Mouse (Mus musculus): ENCODE data around the gene Got1.

The Got1 gene

DNA sequence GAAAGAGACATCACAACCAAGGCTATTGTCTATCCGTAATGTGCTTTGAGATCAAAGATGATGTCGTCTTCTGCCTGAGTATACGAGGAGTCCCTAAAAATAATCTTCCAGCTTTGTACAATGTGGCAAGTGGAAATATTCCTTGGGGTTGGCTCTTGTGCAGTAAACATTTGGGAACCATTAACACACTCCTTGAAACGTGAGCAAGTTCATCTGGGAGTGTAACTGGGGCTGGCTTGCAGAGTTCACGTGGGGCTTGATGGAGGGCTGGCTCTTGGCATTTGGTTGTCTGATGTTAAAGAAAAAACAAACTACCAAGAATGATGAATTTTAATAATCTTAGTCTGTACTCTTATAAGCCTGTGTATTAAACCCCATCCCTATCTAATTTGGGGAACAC is 45.0 kb downstream of the Got1 start:
- DNase-seq (ENCODE audit: low spot score): no peak

DNA sequence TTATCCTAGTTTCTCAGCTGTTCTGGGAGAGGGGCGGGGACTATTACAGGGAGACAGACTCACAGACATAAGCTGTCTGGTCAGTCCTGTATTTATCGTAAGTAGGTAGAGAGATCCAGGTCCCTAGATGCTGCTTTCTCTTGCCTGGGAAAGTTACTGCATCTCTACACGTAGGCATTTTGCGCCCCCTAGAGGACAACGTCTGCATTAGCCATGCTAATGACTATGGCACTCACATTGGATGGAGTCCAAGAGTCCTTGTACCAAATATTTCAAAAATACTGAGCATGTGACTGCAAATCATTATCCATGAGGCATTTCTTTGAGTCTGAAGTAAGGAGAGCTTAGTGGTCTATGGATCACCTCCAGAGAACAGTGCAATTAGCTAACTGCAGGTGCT is 45.5 kb downstream of the Got1 start:
- peak; percentile 40 for DNase-seq (ENCODE audit: low spot score)

DNA sequence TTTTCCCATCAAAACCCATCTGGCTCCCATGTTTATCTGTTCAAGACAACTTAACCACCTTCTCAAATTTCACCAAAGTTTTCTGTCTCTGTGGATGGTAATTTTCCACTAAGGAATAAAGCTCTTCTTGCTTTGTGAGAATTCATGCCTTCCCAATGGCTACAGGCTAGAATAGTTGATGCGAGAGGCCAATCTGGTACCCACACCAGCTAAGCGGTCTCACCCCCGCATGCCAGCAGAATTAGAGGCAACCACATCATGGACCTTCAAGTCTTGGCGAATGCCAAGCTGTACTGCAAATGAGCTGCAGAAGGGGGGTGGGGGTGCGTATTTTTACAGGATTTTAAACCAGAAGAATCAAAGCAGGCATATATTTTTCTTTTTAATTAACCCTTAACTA is 47.0 kb downstream of the Got1 start:
- DNase-seq (ENCODE audit: low spot score): no peak

DNA sequence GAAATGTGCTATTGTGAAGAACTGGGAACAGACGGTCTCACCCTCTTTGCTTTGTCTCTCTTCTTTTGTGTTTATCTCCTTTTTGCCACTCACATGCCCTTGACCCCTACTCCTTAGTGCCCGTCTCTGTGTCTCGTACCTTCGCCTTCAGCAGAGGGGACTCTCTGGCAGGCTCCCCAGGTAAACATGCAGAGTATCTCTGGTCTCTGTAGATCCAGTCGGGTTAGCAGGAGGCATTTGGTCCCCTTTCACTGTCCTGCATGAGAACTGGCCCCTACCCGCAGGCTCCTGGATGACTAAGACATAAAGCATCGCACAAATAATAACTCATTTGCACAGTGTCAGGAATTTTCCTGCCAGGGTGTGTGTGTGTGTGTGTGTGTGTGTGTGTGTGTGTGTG is 48.3 kb downstream of the Got1 start:
- DNase-seq (ENCODE audit: low spot score): no peak

DNA sequence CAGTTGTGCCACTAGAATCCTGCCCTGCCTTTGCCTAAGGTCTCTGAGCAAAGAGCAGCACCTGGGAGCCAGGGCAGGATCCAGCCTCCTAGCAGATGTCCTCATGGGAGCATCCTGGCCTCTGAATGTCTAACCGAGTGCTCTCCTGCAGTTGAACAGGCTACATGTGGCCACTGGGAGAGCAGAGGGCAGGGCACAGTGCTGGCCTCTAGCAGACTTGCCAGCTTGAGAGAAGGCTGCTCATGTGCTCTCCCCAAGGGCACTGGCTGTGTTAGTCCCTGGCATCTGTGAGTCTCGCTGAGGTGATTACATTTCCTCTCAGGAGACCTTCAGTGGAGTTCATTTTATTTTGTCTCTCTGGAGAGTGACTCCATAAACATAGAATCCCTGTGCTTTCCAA is 48.8 kb downstream of the Got1 start:
- no peak for DNase-seq (ENCODE audit: low spot score)

DNA sequence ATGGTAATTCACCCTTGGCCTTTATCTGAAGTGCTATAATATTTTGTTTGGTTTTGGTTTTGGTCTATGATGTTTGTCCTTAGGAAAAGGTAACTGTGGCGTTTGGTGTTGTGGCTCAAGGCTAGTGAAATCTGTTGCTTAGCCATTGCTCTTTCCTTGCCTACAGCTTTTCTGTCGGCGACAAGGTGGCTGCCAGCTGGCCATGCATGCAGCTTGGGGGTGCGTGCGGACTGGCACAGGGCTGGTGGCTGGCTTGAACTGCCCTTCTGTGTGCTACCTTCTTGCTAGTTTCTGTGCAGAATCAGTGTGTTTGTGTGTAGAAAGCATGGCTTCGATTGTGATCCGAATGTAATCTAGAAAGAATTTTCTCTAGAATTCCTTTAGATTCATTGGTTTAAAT is 51.6 kb downstream of the Got1 start:
- no peak for DNase-seq (ENCODE audit: low spot score)

DNA sequence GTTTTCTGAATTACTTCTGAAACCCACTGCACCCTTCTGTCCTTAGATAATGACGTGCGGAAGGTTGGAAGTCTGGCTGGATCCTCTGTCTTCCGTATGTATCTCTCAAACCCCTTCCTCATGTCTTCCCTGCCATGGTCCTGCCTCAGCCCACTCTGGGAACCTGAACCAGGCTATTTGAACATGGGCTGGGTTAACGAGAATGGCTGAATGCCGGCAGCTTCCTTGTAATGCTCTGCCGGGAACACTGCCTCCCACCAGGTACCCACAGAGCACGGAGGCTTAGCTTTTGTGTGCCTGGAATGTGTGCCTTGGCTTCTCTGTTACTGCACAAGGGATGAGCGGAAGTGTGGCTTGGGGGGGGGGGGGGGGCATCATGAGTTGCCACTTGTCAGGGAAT is 52.1 kb downstream of the Got1 start:
- DNase-seq (ENCODE audit: low spot score): no peak

DNA sequence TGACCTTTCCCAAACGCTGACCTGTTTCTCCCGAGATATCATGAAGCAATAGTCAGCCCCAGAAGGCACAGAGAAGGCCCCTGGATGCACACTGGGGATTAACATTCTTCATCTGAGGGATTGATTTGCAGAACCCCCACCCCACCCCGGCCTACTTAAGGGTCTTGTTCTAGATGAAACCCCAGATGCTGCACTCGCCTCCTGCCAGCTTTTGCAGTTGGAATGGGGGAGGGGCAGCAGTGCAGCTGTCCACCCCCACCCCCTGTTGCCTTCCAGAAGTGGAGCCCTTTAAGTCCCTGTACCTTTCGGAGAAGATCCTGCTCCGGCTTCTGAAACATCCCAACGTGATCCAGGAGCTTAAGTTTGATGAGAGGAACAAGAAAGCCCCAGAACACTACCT is 55.1 kb downstream of the Got1 start:
- DNase-seq (ENCODE audit: low spot score): no peak

DNA sequence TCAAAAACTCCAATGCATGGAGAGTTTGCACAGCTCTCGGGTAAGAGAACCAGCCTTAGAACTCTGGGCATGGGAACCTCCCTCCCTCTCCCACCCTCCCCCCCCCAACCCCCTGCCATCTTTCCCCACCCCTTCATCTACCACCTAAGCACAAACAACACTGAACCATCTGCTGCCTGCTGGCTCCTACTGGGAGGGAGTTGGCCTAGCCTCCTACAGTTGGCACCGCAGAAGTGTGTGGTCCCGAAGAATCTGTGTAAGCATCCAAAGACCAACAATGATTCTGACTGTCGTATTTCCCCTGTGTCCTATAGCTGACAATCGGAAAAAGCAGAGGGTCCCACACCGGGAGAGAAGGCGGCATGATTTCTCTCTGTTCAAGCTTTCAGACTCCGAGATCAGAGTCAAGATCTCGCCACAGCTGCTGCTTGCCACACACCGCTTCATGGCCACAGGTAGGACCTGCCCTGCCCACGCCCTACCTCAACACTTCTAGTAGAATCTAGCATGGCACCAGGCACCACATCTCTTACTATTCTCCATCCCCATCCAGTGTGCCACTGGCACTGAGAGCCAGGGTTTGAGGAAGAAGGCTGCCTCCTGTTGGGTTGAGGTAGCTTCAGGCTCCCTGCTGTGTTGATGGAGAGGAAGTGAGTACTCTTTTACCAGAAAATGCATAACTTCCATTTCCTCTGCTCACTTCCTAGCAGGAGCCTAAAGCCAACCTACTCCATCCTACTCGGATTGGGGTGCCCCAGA is 56.3 kb downstream of the Got1 start:
- no peak for DNase-seq (ENCODE audit: low spot score)

DNA sequence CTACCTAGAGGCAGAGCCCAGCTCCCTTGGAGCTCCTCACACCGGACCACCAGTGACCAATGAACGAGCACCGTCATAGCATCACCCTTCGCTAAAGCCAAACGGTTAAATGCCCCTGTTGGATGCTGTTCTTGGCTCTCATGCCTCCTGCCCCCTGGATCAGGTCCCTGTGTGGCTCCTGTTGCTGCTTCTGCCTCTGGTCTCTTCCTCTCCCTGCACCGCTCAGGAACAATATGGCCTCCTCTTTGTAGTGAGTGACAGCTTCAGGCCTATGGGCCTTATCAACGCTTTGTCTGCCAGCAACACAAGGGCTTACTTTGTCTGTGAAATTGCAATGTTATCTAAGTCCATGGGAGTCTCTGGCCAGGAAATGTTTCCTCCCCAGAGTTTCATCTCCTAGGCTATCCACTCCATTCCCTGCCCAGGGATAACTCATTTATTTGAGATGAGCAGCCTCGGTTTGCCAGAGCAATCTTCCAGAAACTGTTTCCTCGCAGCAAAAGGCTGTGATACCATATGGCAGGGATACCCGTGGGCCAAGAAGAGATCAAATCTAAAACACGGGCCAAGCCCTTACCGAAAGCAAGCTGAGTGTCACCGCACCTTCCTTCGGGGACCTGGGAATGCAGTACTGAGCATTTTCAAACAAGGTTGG is 58.7 kb downstream of the Got1 start:
- DNase-seq (ENCODE audit: low spot score): no peak

DNA sequence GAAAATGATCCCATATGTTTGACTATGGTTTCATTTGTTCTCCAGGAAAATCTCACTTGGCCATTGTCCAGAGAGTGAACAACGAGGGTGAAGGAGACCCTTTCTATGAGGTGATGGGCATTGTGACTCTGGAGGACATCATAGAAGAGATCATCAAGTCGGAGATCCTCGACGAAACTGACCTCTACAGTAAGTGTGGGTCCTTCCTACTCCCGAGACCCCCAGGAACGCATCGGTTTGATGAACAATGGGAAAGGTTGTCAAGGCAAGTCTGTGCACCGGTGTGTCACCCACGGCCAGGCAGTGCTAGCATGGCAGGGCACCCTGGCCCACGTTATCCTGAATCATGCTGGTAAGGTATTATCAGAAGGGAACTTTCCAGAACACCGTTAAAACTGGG is 59.3 kb downstream of the Got1 start:
- no peak for DNase-seq (ENCODE audit: low spot score)

DNA sequence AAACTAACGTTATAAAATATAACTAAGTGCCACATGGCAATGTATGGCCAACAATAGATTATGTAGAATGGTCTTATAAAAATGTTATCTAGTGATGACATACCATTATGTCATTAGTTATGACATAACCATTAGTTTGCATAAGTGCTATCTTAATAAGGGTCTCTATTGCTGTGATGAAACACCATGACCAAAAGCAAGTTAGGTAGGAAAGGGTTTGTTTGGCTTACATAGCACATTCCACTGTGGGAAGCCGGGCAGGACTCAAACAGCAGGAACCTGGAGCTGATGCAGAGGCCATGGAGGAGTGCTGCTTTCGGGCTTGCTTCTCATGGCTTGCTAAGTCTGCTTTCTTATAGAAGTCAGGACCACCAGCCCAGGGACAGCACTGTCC is 60.1 kb downstream of the Got1 start:
- no peak for DNase-seq (ENCODE audit: low spot score)

DNA sequence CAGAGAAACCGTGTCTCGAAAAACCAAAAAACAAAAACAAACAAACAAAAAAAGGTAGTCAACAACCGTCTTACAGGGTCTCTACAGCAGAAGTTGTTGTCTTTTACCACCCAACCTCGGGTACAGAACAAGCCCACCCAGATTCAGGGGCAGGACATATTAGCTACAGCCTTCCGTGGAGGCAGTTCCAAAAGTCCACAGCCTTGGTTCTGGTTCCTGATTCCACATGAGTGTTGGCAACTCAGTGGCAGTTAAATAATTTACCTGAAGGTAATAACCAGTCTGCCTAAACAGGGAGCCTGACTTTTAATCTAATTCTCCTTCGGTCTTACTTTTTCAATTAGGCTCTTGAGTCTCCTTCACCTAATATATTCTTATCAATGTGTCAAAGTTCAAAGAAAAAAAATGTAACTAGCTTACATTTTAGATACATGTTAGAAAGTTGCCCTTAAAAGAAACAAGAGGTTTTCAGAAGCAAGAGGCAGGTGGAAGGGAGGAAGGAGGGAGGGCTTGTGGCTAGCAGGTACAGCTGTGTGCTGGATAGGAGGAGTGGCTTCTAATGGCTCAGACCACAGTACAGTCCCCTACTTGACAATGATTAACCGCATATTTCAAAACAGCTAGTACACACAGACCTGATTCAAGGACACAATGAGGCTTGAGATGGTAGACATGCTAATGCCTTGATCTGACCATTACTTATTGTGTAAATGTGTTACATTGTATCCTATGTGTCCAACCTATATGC is 60.7 kb downstream of the Got1 start:
- DNase-seq (ENCODE audit: low spot score): no peak

DNA sequence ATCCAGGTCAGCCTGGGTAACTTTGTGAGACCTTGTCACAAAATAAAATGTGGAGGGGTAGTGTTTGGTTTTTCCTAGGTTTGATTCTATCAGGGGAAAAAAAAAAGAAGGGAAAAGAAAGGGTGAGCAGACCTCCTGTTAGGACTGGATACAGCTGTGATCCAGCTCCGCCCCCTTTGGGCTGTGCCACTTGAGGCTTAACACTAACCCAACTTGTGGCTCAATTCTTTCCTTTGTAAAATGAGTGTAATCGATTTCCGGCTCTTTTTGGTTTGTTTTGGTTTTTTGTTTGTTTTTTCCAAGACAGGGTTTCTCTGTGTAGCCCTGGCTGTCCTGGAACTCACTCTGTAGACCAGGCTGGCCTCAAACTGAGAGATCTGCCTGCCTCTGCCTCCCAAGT is 62.3 kb downstream of the Got1 start:
- DNase-seq (ENCODE audit: low spot score): no peak

DNA sequence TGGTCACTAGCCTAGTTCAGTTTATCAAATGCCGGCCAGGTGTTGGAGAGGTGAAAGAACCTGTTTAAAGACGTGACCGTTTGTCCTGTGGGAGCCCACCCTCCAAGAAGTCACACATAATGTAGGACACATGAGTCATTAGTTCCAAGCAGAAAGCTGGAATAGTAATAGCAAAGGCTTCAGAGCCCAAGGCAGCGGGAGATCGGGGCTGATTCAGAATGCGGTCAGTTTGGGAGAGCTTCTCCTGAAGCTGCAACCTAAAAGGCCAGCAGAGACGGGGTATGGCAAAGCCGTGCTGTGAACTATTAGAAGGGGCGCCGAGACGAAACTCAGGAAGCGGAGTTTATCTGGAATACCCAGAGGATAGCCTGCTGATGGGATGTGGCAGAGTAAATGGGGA is 63.9 kb downstream of the Got1 start:
- no peak for DNase-seq (ENCODE audit: low spot score)

DNA sequence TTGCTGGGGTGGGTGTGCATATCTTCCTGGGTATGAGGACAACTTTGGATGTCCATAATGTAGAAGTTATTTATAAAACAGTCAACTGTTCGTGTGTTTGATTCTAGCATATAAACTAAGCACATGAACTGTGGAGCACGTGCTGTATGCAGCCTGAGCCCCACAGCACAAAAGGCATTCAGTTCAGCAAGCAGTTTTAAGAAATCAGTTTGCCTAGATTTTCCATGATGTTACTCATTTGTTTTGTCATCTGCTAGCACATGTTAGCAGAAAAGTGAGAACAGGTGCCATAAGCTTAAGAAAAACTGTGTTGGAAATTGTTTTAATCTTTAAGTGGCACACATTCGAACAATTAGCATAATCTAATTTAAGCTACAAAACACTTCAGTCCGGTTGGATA is 64.5 kb downstream of the Got1 start:
- DNase-seq (ENCODE audit: low spot score): no peak

DNA sequence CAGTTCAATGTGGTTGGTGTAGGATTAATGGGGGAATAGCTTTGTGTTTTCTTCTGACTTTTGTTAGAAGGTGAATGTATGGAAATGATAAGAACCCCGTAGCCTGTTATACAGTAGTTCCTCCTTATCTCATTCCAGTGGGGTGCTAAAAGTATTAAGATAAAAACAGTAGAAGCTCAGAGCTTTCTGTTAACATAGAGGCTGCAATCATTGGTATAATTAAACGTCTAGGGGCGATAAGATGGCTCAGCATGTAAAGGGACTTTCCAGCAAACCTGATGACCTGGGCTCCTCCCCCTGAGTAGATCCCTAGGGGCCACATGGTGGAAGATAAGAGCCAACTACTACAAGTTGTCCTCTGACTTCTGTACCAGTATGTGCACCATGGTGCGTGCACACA is 71.4 kb downstream of the Got1 start:
- DNase-seq (ENCODE audit: low spot score): no peak

DNA sequence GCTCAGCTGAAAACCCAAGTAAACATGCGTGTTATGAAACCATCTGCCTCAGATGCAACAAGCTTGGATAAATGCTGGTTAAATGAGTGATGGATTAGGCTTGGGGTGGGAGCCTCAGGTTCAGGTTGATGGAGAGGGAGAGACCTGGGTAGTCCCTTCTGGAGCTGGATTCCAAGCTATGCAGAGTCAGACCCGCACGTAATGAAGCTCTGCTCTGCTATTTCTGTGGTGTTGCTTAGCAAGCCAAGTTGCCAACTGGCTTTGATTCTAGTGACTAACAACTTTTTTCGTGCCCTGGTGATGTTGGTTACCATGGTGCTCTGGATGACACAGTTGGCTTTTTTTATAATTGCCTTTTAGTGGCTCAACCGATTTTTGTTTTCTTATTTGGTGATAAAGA is 72.2 kb downstream of the Got1 start:
- DNase-seq (ENCODE audit: low spot score): no peak

DNA sequence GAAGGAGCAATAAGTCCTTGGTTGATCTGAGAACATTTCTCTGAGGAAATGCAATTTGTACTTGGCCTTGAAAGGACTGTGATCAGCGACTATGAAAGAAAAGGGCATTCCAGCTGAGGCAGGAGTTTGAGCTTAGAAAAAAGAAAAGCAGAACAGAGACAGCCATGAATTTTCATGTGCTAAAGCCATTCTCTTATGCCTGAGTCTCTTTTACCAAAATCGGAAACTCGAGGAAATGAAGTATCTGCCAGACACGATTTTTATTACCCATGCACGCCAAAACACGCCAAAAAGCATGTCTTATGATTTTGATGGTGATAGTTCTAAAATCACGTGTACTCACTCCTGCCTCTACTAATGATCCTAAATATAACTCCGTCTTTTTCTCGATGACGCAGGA is 72.8 kb downstream of the Got1 start:
- no peak for DNase-seq (ENCODE audit: low spot score)
